ENCODE assay signal across 8 mouse cellular contexts in genomic region chr19:36833788-36834531, GRCm38 (mm10). TPM values are rescaled to one million over a fixed set of nuclear protein-coding genes. Genes with fewer than 3 reads are reported as not detected.
DNase-seq lines count a peak whose midpoint lies in the region; ATAC-seq lines count a peak whose summit lies in the region.

Gene Tnks2 (plus strand): TSS chr19:36834232.

- H3K4me1 ChIP-seq in forebrain, embryonic 11.5 days (replicated peaks; ENCODE audit: control insufficient read depth, insufficient read depth, low read length) = peaks cover 8% of the 10 kb centered on the region
- H3K4me1 ChIP-seq in heart, embryonic 16.5 days (ENCODE audit: control insufficient read depth, insufficient read depth, low read length) = peaks cover 12% of the 10 kb centered on the region
- peaks cover 24% of the 10 kb centered on the region for H3K4me1 ChIP-seq in liver, embryonic 15.5 days (replicated peaks)
- peaks cover 13% of the 10 kb centered on the region for H3K4me1 ChIP-seq in neural tube, embryonic 12.5 days

- DNase-seq in CD8-positive naive resting alpha-beta T cell, adult 2 months (ENCODE audit: low read depth in 2 of 2, low spot score in 2 of 2) = peak; percentile 81 to 85
- peak; percentile 84 for DNase-seq in c-Kit-positive CD71-negative TER-119-negative erythroid progenitor cells, embryonic 14.5 days (ENCODE audit: low read depth)
- peak; percentile 100 for DNase-seq in forebrain, embryonic 11.5 days (ENCODE audit: low spot score)
- DNase-seq in kidney, postnatal 36 days = peak; percentile 97 to 98
- peak; percentile 86 for DNase-seq in telencephalon, adult 2 months (ENCODE audit: low read depth, low spot score)

- under 1% methylated on average over 69 of the region's 73 CpGs for WGBS in forebrain, embryonic 11.5 days
- WGBS in heart, embryonic 16.5 days = under 1% methylated on average over 69 of the region's 73 CpGs
- under 1% methylated on average over 73 of the region's 73 CpGs for WGBS in liver, embryonic 15.5 days (ENCODE audit: insufficient replicate concordance)
- WGBS in neural tube, embryonic 12.5 days = under 1% methylated on average over 54 of the region's 73 CpGs

- H3K4me2 ChIP-seq in forebrain, embryonic 11.5 days (ENCODE audit: low read depth, low read length, severe bottlenecking) = peak within 1 kb of the TSS; percentile 83
- H3K4me2 ChIP-seq in heart, embryonic 16.5 days (ENCODE audit: low read depth, low read length) = peak within 1 kb of the TSS; percentile 89
- H3K4me2 ChIP-seq in liver, embryonic 15.5 days = peak within 1 kb of the TSS; percentile 80
- peak within 1 kb of the TSS; percentile 75 for H3K4me2 ChIP-seq in neural tube, embryonic 12.5 days (replicated peaks)

- peak within 1 kb of the TSS; percentile 98 for H3K4me3 ChIP-seq in forebrain, embryonic 11.5 days (ENCODE audit: low read depth, low read length)
- peak within 1 kb of the TSS; percentile 71 for H3K4me3 ChIP-seq in heart, embryonic 16.5 days (ENCODE audit: low read length)
- peak within 1 kb of the TSS; percentile 97 for H3K4me3 ChIP-seq in liver, embryonic 15.5 days (replicated peaks)
- H3K4me3 ChIP-seq in neural tube, embryonic 12.5 days = peak within 1 kb of the TSS; percentile 85

- H3K9ac ChIP-seq in forebrain, embryonic 11.5 days (ENCODE audit: low read length) = peak within 1 kb of the TSS; percentile 92
- H3K9ac ChIP-seq in heart, embryonic 16.5 days (ENCODE audit: low read length) = peak within 1 kb of the TSS; percentile 87
- H3K9ac ChIP-seq in liver, embryonic 15.5 days = peak within 1 kb of the TSS; percentile 98
- peak within 1 kb of the TSS; percentile 100 for H3K9ac ChIP-seq in neural tube, embryonic 12.5 days

- no peaks in the 10 kb centered on the region for H3K27me3 ChIP-seq in forebrain, embryonic 11.5 days (ENCODE audit: control insufficient read depth, insufficient read depth, low read length)
- no peaks in the 10 kb centered on the region for H3K27me3 ChIP-seq in heart, embryonic 16.5 days (ENCODE audit: control insufficient read depth, insufficient read depth, low read length)
- no peaks in the 10 kb centered on the region for H3K27me3 ChIP-seq in liver, embryonic 15.5 days
- H3K27me3 ChIP-seq in neural tube, embryonic 12.5 days (replicated peaks) = no peaks in the 10 kb centered on the region

- H3K27ac ChIP-seq in forebrain, embryonic 11.5 days (ENCODE audit: low read depth, low read length) = peak within 1 kb of the TSS; percentile 94
- peak within 1 kb of the TSS; percentile 97 for H3K27ac ChIP-seq in heart, embryonic 16.5 days (ENCODE audit: low read length)
- H3K27ac ChIP-seq in liver, embryonic 15.5 days (replicated peaks) = peak within 1 kb of the TSS; percentile 94
- H3K27ac ChIP-seq in neural tube, embryonic 12.5 days = peak within 1 kb of the TSS; percentile 92

- H3K9me3 ChIP-seq in forebrain, embryonic 11.5 days (ENCODE audit: control insufficient read depth, low read length) = no peaks in the 10 kb centered on the region
- no peaks in the 10 kb centered on the region for H3K9me3 ChIP-seq in heart, embryonic 16.5 days (replicated peaks; ENCODE audit: control insufficient read depth, low read length)
- H3K9me3 ChIP-seq in liver, embryonic 15.5 days (replicated peaks) = no peaks in the 10 kb centered on the region
- no peaks in the 10 kb centered on the region for H3K9me3 ChIP-seq in neural tube, embryonic 12.5 days

- peak; percentile 98 for ATAC-seq in forebrain, embryonic 11.5 days (replicated peaks; ENCODE audit: low FRiP score)
- peak; percentile 95 for ATAC-seq in heart, embryonic 16.5 days (replicated peaks; ENCODE audit: extremely low read depth, insufficient read depth, low FRiP score)
- ATAC-seq in liver, embryonic 15.5 days (ENCODE audit: insufficient read depth) = peak; percentile 90
- ATAC-seq in neural tube, embryonic 12.5 days (ENCODE audit: low FRiP score, low read depth) = peak; percentile 93

- H3K36me3 ChIP-seq in forebrain, embryonic 11.5 days (ENCODE audit: control insufficient read depth, insufficient read depth, low read length) = no peaks in the 10 kb centered on the region
- 0 out of 2 replicates have a peak, but pooled peaks cover 3% of the 10 kb centered on the region for H3K36me3 ChIP-seq in heart, embryonic 16.5 days (ENCODE audit: control insufficient read depth, insufficient read depth)
- peaks cover 5% of the 10 kb centered on the region; the same call in 1 of the 2 replicates for H3K36me3 ChIP-seq in liver, embryonic 15.5 days (replicated peaks)
- no peaks in the 10 kb centered on the region; the same call in 1 of the 2 replicates for H3K36me3 ChIP-seq in neural tube, embryonic 12.5 days

RNA-seq across cellular contexts. Expression of gene Tnks2, which starts in this region (rescaled TPM):
- polyA plus RNA-seq in forebrain, embryonic 11.5 days (2014; fragmentation: Nextera tagmentation; extraction: Ambion mirVana) = 68.3 and 85.8 TPM in 2 replicates
- polyA plus RNA-seq in heart, embryonic 16.5 days (2015; fragmentation: Nextera tagmentation; extraction: Ambion mirVana) = 25.8 and 36.0 TPM in 2 replicates
- polyA plus RNA-seq in liver, embryonic 15.5 days (2015; fragmentation: Nextera tagmentation; extraction: Ambion mirVana) = 11.8 and 13.9 TPM in 2 replicates
- 81.8 and 85.3 TPM in 2 replicates for polyA plus RNA-seq in neural tube, embryonic 12.5 days (2016; fragmentation: Nextera tagmentation; extraction: Ambion mirVana)

Comparison
In these comparisons a context has a peak if more than half of its experiments do, and no peak if none do; other contexts are left out.
1. Peak in every context shown above with its lines: DNase-seq, ATAC-seq, H3K4me3 ChIP-seq and H3K27ac ChIP-seq.